Mouse (Mus musculus): Measurements from ENCODE around the gene Itprip. TPM values are rescaled to one million over a fixed set of nuclear protein-coding genes. Genes with fewer than 3 reads are reported as not detected.
A peak's percentile ranks its signal among the peaks of the same experiment; 100 is the strongest.
"Not testable (repeated sequence)": the region's sequence is repeated elsewhere in the genome, so short reads cannot be mapped to it uniquely, and the experiment has no call there.

Gene Itprip
- total RNA-seq, 2 experiments from 2014 or later: 0.94 to 1.2 TPM

- no peak for DNase-seq (ENCODE audit: low spot score in 2 of 2)
- intact Hi-C loops (cut with DNase I): no loop called here
Measured at GRCm38 (mm10) chr19:47864721-47865120, 54.4 kb downstream of the Itprip start.

GRCm38 (mm10) chr19:47864051-47864450 is 55.0 kb downstream of the Itprip start:
- DNase-seq (ENCODE audit: low spot score in 2 of 2): no peak
- intact Hi-C loops (cut with DNase I): no loop called here

GRCm38 (mm10) chr19:47862581-47862980 is 56.5 kb downstream of the Itprip start:
- intact Hi-C loops (cut with DNase I): no loop called here
- no peak for DNase-seq (ENCODE audit: low spot score in 2 of 2)

GRCm38 (mm10) chr19:47859180-47859579 is 59.9 kb downstream of the Itprip start:
- DNase-seq (ENCODE audit: low spot score in 2 of 2): no peak
- intact Hi-C loops (cut with DNase I): no loop called here

- intact Hi-C loops (cut with DNase I): no loop called here
- DNase-seq (ENCODE audit: low spot score in 2 of 2): no peak
Measured at GRCm38 (mm10) chr19:47857957-47858942, 60.8 kb downstream of the Itprip start.

- intact Hi-C loops (cut with DNase I): no loop called here
- DNase-seq (ENCODE audit: low spot score in 2 of 2): peak; percentile 89 to 94
Measured at GRCm38 (mm10) chr19:47854796-47855783, 64.0 kb downstream of the Itprip start, which contains the start of gene Gsto1. Gsto1 (plus strand) TSS chr19:47854970.

- peak; percentile 13 to 14 for DNase-seq (ENCODE audit: low spot score in 2 of 2)
- intact Hi-C loops (cut with DNase I): no loop called here
Measured at GRCm38 (mm10) chr19:47853951-47854795, 64.9 kb downstream of the Itprip start.

GRCm38 (mm10) chr19:47853053-47853452 is 66.0 kb downstream of the Itprip start:
- intact Hi-C loops (cut with DNase I): no loop called here
- no peak for DNase-seq (ENCODE audit: low spot score in 2 of 2)

GRCm38 (mm10) chr19:47852131-47852530 is 67.0 kb downstream of the Itprip start:
- DNase-seq (ENCODE audit: low spot score in 2 of 2); intact Hi-C loops (cut with DNase I): not testable (repeated sequence)

- intact Hi-C loops (cut with DNase I): no loop called here
- DNase-seq (ENCODE audit: low spot score in 2 of 2): no peak
Measured at GRCm38 (mm10) chr19:47849735-47850134, 69.4 kb downstream of the Itprip start.

Small RNAs within 50 kb of the gene (microRNA-seq; reads per million reads assigned to microRNA genes)
- gene Gm22240: 0 reads per million in 2 experiments

Other genes starting within 250 kb of the Itprip start
- gene Col17a1, start 227.2 kb downstream of the Itprip start, total RNA-seq (2021): under 1 TPM; 0.62 to 0.83 TPM
- 10 to 100 TPM; 92.2 to 96.6 TPM for gene Sfr1, start 187.6 kb downstream of the Itprip start, total RNA-seq (2021)
- gene Gsto1, start 64.3 kb downstream of the Itprip start, total RNA-seq (2021): 10 to 100 TPM; 51.7 to 52.6 TPM
- 1 to 10 TPM; 1.6 to 1.7 TPM for gene Gsto2, start 53.8 kb downstream of the Itprip start, total RNA-seq (2021)
- under 1 TPM; 0.16 to 0.64 TPM for gene Cfap43, start within 50 bp of the Itprip start, total RNA-seq (2021)
- gene Cfap58, start 18.4 kb upstream of the Itprip start, total RNA-seq (2021): under 1 TPM; 0.21 to 0.55 TPM

All from left cerebral cortex, postnatal 25 days (tissue).